Mouse (Mus musculus): ENCODE results near the gene Egflam.

DNA sequence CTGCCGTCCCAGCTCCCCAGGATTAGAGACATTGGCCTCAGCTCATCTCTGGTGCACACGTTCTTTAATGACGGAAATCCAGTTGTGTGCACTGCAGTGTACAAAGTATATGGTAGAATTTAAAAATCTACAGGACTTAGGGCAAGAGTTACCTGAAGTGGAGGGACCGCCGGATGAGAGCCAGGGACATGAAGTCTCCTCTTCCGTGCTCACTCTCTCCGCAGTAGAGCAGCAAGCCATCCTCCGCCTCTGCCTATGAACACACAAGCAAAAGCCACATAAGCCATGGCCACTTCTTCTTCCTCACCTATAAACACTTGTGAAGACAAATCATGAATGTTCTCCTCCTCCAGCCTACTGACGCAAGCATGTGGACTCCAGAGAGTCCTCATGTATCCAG is 147.2 kb downstream of the Egflam start:
- TF ChIP-seq CTCF (IDR thresholded peaks at IDR 0.05; ENCODE audit: low read depth) (no peak), EP300 (IDR thresholded peaks at IDR 0.05; ENCODE audit: low read depth) (no peak)
